Mouse (Mus musculus) cerebral cortex, adult 2 months (tissue): ENCODE measurements around the gene 2310009B15Rik.

ENCODE experiments used
- WGBS: fragments of 180-500 bp; shearing (Covaris S2); methylation state at CpG from one replicate; pipeline ENCODE4 v1.1.7; 2018; 5-methylcytosine and 5-hydroxymethylcytosine counted together

The 2310009B15Rik gene

GRCm38 (mm10) chr1:138842756-138843155, 13.9 kb downstream of the 2310009B15Rik start:
- 6% methylated on average over 10 of the region's 10 CpGs for WGBS

- 5% methylated on average over 8 of the region's 8 CpGs for WGBS
These were observed 14.3 kb downstream of the 2310009B15Rik start for GRCm38 (mm10) chr1:138842315-138842714.

GRCm38 (mm10) chr1:138841306-138842095, 15.2 kb downstream of the 2310009B15Rik start:
- WGBS: 3% methylated on average over 54 of the region's 54 CpGs

GRCm38 (mm10) chr1:138840440-138841305, 16.0 kb downstream of the 2310009B15Rik start:
- WGBS: 17% methylated on average over 25 of the region's 25 CpGs

GRCm38 (mm10) chr1:138839809-138840430, 16.7 kb downstream of the 2310009B15Rik start:
- WGBS: 18% methylated on average over 16 of the region's 16 CpGs

GRCm38 (mm10) chr1:138839291-138839690, 17.4 kb downstream of the 2310009B15Rik start:
- WGBS: 42% methylated on average over 2 of the region's 2 CpGs

- 18% methylated on average over 27 of the region's 27 CpGs for WGBS
These were observed 18.6 kb downstream of the 2310009B15Rik start for GRCm38 (mm10) chr1:138837786-138838743.

- 7% methylated on average over 3 of the region's 3 CpGs for WGBS
These were observed 21.2 kb downstream of the 2310009B15Rik start for GRCm38 (mm10) chr1:138835355-138835900.

GRCm38 (mm10) chr1:138831309-138831708, 25.3 kb downstream of the 2310009B15Rik start:
- 3% methylated on average over 16 of the region's 16 CpGs for WGBS

- 67% methylated on average over 6 of the region's 6 CpGs for WGBS
These were observed 29.8 kb downstream of the 2310009B15Rik start for GRCm38 (mm10) chr1:138826841-138827240.

GRCm38 (mm10) chr1:138822985-138823322, 33.7 kb downstream of the 2310009B15Rik start:
- 90% methylated on average over 1 of the region's 1 CpGs for WGBS

- 92% methylated on average over 7 of the region's 7 CpGs for WGBS
These were observed 34.2 kb downstream of the 2310009B15Rik start for GRCm38 (mm10) chr1:138822255-138822984.
